ENCODE assay signal across 20 mouse cellular contexts in the genomic region with DNA sequence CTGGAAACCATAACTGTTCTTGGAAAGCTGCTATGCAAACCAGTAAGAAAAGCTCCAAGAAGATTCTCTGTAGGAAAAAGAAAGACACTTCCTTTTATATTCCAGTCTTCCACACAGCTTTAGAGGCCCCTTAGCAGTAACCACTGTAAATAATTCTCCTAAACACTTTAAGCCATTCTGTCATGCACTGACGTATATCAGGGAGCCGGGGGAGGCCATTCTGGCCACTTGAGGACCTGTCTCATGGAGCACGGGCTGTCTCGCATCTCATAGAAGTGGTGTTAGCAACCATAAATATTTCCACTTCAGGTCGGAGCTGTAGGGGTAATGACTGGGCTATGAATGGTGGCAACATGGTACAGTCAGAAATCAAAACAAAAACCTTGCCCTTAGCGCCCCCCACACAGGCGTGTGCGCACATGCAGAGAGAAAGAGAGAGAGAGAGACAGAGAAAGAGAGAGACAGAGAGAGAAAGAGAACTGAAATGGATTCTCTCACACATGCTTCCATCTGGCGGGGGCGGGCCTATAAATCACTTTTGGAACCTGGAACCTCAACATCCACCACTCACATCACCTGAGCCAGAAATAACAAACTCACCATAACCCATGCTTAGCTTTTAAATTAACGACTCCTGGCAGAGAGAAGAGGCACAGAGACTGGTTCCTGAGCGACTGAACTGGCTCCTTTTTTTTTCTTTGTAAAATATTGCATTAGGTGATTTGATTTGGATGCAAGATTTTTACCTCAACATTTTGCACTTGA. TPM values are rescaled to one million over a fixed set of nuclear protein-coding genes. Genes with fewer than 3 reads are reported as not detected.
DNase-seq lines count a peak whose midpoint lies in the region; ATAC-seq and TF ChIP-seq lines count a peak whose summit lies in the region.
"Had no signal": no experiment of that assay in that cellular context is flagged by ENCODE, and none has a peak within 500 bp of the region (broad histone marks: within the 10 kb centered on the region; RNA-seq: fewer than 3 reads in every experiment).

No protein-coding gene starts in this region.

- ATAC-seq in heart, embryonic 15.5 days (replicated peaks; ENCODE audit: insufficient number of reproducible peaks, insufficient read depth, low FRiP score, low read depth) = no peak
- no peak for ATAC-seq in lung, embryonic 14.5 days (ENCODE audit: insufficient read depth)
- peak; percentile 69 for ATAC-seq in limb, embryonic 15.5 days (ENCODE audit: insufficient number of reproducible peaks, low FRiP score, low TSS enrichment, low read depth)

- WGBS in heart, embryonic 15.5 days = 62% methylated on average over 12 of the region's 12 CpGs
- WGBS in lung, embryonic 14.5 days = 55% methylated on average over 12 of the region's 12 CpGs
- WGBS in limb, embryonic 15.5 days = 45% methylated on average over 12 of the region's 12 CpGs

- H3K4me3 ChIP-seq in heart, embryonic 15.5 days = no peak overlapping the region
- no peak overlapping the region for H3K4me3 ChIP-seq in lung, embryonic 14.5 days (ENCODE audit: low read depth, low read length)
- no peak overlapping the region for H3K4me3 ChIP-seq in limb, embryonic 15.5 days
- H3K4me3 ChIP-seq: hindbrain, embryonic 15.5 days; layer of hippocampus, adult 2 months; liver, embryonic 15.5 days; neural tube, embryonic 12.5 days had no signal

- no peaks in the 10 kb centered on the region for H3K9me3 ChIP-seq in heart, embryonic 15.5 days (replicated peaks)
- no peaks in the 10 kb centered on the region for H3K9me3 ChIP-seq in lung, embryonic 14.5 days (ENCODE audit: low read depth, low read length)
- H3K9me3 ChIP-seq in limb, embryonic 15.5 days = no peaks in the 10 kb centered on the region
- H3K9me3 ChIP-seq: hindbrain, embryonic 15.5 days; liver, embryonic 15.5 days; neural tube, embryonic 12.5 days had no signal

- H3K27ac ChIP-seq in heart, embryonic 15.5 days = peak overlapping the region; percentile 50
- H3K27ac ChIP-seq in lung, embryonic 14.5 days (ENCODE audit: low read depth) = no peak overlapping the region
- peak overlapping the region; percentile 92 for H3K27ac ChIP-seq in limb, embryonic 15.5 days
- H3K27ac ChIP-seq: hindbrain, embryonic 15.5 days; layer of hippocampus, adult 2 months; liver, embryonic 15.5 days; neural tube, embryonic 12.5 days had no signal

- no peaks in the 10 kb centered on the region for H3K36me3 ChIP-seq in heart, embryonic 15.5 days
- no peaks in the 10 kb centered on the region for H3K36me3 ChIP-seq in lung, embryonic 14.5 days (ENCODE audit: insufficient read depth)
- H3K36me3 ChIP-seq in limb, embryonic 15.5 days = no peaks in the 10 kb centered on the region
- H3K36me3 ChIP-seq: hindbrain, embryonic 15.5 days; liver, embryonic 15.5 days; neural tube, embryonic 12.5 days had no signal

- peaks cover 9% of the 10 kb centered on the region for H3K4me1 ChIP-seq in heart, embryonic 15.5 days (replicated peaks)
- H3K4me1 ChIP-seq in lung, embryonic 14.5 days (ENCODE audit: insufficient read depth) = peaks cover 7% of the 10 kb centered on the region; the same call in 1 of the 2 replicates
- peaks cover 34% of the 10 kb centered on the region for H3K4me1 ChIP-seq in limb, embryonic 15.5 days
- H3K4me1 ChIP-seq: hindbrain, embryonic 15.5 days; liver, embryonic 15.5 days; neural tube, embryonic 12.5 days had no signal

- H3K27me3 ChIP-seq in heart, embryonic 15.5 days = no peaks in the 10 kb centered on the region
- H3K27me3 ChIP-seq in lung, embryonic 14.5 days (ENCODE audit: insufficient read depth, low read length) = no peaks in the 10 kb centered on the region
- no peaks in the 10 kb centered on the region for H3K27me3 ChIP-seq in limb, embryonic 15.5 days
- H3K27me3 ChIP-seq: hindbrain, embryonic 15.5 days; liver, embryonic 15.5 days; neural tube, embryonic 12.5 days had no signal

- H3K9ac ChIP-seq in heart, embryonic 15.5 days = no peak overlapping the region
- no peak overlapping the region for H3K9ac ChIP-seq in lung, embryonic 14.5 days
- no peak overlapping the region for H3K9ac ChIP-seq in limb, embryonic 15.5 days
- H3K9ac ChIP-seq: hindbrain, embryonic 15.5 days; liver, embryonic 15.5 days; neural tube, embryonic 12.5 days had no signal

- no peak for TF ChIP-seq CTCF in lung, embryonic 14.5 days (IDR thresholded peaks at IDR 0.05; ENCODE audit: low read depth)

- intact Hi-C loops in heart, postnatal 10 days (cut with DNase I) = no loop called here

- no peak overlapping the region for H3K4me2 ChIP-seq in heart, embryonic 15.5 days
- no peak overlapping the region for H3K4me2 ChIP-seq in lung, embryonic 14.5 days
- H3K4me2 ChIP-seq in limb, embryonic 15.5 days = no peak overlapping the region
- H3K4me2 ChIP-seq: hindbrain, embryonic 15.5 days; liver, embryonic 15.5 days; neural tube, embryonic 12.5 days had no signal

- no peak for DNase-seq in heart, postnatal 10 days
- DNase-seq in lung, embryonic 14.5 days = peak; percentile 19
- DNase-seq in lung, postnatal 25 days (ENCODE audit: low spot score) = no peak
- DNase-seq in fibroblast of lung, adult 2 months (ENCODE audit: low read depth) = peak; percentile 11
- DNase-seq in ovary, postnatal 10 days (ENCODE audit: low spot score) = no peak
- no peak for DNase-seq in cerebellum, adult 18-20 months
- DNase-seq: adrenal gland, postnatal 36 days; cerebellum, adult 8-10 months; kidney, adult 11 months; left cerebral cortex, postnatal 4 days; right cerebral cortex, postnatal 14 days; thymus, postnatal 4 days had no signal

RNA-seq across cellular contexts. Expression of a gene that starts 50.9 kb away (rescaled TPM):
- polyA plus RNA-seq in heart, embryonic 15.5 days (2015; fragmentation: Nextera tagmentation; extraction: Ambion mirVana) = 0.68 and 0.76 TPM in 2 replicates
- total RNA-seq in heart, postnatal 10 days (2021) = 1 to 10 TPM; 1.8 TPM
- polyA plus RNA-seq in lung, embryonic 14.5 days (2014; fragmentation: Nextera tagmentation; extraction: Ambion mirVana) = 0.69 and 0.86 TPM in 2 replicates
- polyA plus RNA-seq in limb, embryonic 15.5 days (2015; fragmentation: Nextera tagmentation; extraction: Ambion mirVana) = 1.1 and 1.3 TPM in 2 replicates
- total RNA-seq: gastrocnemius, adult 8-10 months had no signal
- polyA plus RNA-seq: liver, embryonic 15.5 days; neural tube, embryonic 12.5 days; spleen, adult 2 months had no signal

RNA-seq across cellular contexts. Expression of a gene that starts 54.5 kb away (rescaled TPM):
- 35.3 and 38.2 TPM in 2 replicates for polyA plus RNA-seq in heart, embryonic 15.5 days (2015; fragmentation: Nextera tagmentation; extraction: Ambion mirVana)
- 10 to 100 TPM; 75.1 TPM for total RNA-seq in heart, postnatal 10 days (2021)
- polyA plus RNA-seq in lung, embryonic 14.5 days (2014; fragmentation: Nextera tagmentation; extraction: Ambion mirVana) = 25.8 and 27.7 TPM in 2 replicates
- polyA plus RNA-seq in limb, embryonic 15.5 days (2015; fragmentation: Nextera tagmentation; extraction: Ambion mirVana) = 48.0 and 62.6 TPM in 2 replicates

Comparison
In these comparisons a context has a peak if more than half of its experiments do, and no peak if none do; other contexts are left out.
1. DNase-seq: peak in lung, embryonic 14.5 days (single experiment) and fibroblast of lung, adult 2 months (single experiment); none in heart, postnatal 10 days (0 of 2), lung, postnatal 25 days (single experiment), ovary, postnatal 10 days (single experiment) and cerebellum, adult 18-20 months (0 of 2).